Mouse (Mus musculus) subcutaneous adipose tissue, adult 2 months (tissue): Measurements from ENCODE around the gene Mpc2. TPM values are rescaled to one million over a fixed set of nuclear protein-coding genes. Genes with fewer than 3 reads are reported as not detected.

Experiments used
- polyA plus RNA-seq: library from polyadenylated mRNA; depleted of rRNA; stranded (reverse); fragments of >200 nt; gene quantifications from 2 replicates; pipeline ENCODE4 v1.2.3, GENCODE M21; 2012; ENCODE audit warnings: low replicate concordance; rRNA removed

Mpc2 gene
- 192 and 216 TPM in 2 replicates for polyA plus RNA-seq

DNA sequence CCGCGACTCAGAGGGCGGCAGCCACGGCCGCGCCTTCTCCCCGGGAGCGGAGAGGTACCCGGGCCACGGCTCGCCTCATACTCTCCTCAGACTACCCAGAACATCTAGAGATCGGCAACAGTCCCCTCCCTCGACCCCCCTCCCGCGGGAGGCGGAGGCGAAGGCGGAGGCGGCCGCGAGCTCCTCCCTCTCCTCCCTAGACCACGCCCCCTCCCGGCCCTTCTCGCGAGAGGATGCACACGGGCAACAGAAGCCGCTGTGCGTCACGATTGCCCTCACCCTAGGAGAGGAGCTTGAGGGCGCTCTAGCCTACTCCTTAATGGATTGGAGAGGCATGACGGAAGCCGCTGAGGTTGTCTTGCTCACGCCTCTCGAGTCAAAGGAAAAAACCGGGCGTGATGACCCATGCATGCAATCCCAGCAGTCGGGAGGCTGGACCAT lies at the start of gene Mpc2, which contains the start of gene Dcaf6:
Mpc2 (plus strand) TSS at position 278 of the 441 bp plus-strand sequence.
Dcaf6 (minus strand) TSS at position 116 of the 441 bp plus-strand sequence.

DNA sequence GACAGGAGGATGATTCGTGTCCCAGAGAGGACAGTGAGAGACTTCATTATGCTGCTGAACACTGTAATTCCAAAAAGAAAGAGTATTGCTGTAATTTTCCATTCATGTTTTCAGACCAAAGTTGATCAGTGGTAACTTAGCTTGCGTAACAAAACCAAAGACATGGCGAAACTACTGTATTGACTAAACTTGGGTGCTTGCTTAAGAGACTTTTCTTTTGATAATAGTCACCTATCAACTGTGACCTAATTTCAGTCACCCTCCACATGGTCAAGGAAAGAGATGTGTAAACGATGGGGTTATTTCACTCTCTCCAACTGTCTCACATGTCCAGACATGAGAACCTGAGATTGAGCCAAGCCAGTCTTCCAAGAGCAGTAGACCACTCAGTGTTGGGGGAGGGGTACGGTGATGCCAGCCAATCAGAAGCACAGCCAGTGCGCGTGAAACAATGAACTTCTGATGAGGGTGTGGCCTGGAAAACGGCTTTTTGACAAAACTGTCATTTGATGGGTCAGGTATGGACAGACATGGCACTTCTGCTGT lies 24.3 kb downstream of the Mpc2 start, which contains the start of gene Adcy10:
Adcy10 (plus strand) TSS at position 496 of the 546 bp plus-strand sequence.

Other genes with a start within 250 kb of the Mpc2 start
- 17.0 and 29.0 TPM in 2 replicates for gene Tiprl, start 223.6 kb upstream of the Mpc2 start, polyA plus RNA-seq
- gene Gpr161, start 164.8 kb upstream of the Mpc2 start, polyA plus RNA-seq: 3.0 and 19.5 TPM in 2 replicates
- 34.5 and 34.8 TPM in 2 replicates for gene Dcaf6, start 162 bp upstream of the Mpc2 start, polyA plus RNA-seq
- 1.3 and 2.2 TPM in 2 replicates for gene Adcy10, start 24.5 kb downstream of the Mpc2 start, polyA plus RNA-seq
- gene Mpzl1, start 173.9 kb downstream of the Mpc2 start, polyA plus RNA-seq: 28.0 and 105 TPM in 2 replicates
- 17.2 and 19.1 TPM in 2 replicates for gene Rcsd1, start 249.1 kb downstream of the Mpc2 start, polyA plus RNA-seq